Mouse (Mus musculus): ENCODE data around the gene Cgref1.
A peak's percentile ranks its signal among the peaks of the same experiment; 100 is the strongest.

Gene Cgref1

GRCm38 (mm10) chr5:30927945-30928529 is 17.4 kb downstream of the Cgref1 start:
- TF ChIP-seq GATA4 (IDR thresholded peaks at IDR 0.05; ENCODE audit: insufficient replicate concordance, low read length), result no peak

DNA sequence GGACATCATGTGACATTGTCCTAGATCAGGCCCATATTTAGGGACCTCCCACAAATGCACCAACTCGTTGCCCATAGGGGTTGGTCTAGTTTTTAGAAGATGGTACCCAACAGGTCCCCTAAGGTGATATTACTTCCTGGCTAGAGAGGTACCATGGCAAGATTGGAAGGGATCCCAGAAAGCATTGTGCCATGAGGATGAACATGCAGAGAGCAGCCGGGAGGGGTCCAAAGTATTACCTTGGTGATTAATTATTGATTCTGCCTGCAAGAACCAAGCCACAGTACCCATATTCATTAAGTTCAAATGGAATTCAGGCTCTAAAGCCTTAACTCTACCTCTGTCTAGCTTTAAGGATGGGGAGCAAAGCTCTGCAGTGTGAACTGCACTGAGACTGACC is 19.3 kb downstream of the Cgref1 start:
- no peak for TF ChIP-seq GATA4 (IDR thresholded peaks at IDR 0.05; ENCODE audit: insufficient replicate concordance, low read length)

DNA sequence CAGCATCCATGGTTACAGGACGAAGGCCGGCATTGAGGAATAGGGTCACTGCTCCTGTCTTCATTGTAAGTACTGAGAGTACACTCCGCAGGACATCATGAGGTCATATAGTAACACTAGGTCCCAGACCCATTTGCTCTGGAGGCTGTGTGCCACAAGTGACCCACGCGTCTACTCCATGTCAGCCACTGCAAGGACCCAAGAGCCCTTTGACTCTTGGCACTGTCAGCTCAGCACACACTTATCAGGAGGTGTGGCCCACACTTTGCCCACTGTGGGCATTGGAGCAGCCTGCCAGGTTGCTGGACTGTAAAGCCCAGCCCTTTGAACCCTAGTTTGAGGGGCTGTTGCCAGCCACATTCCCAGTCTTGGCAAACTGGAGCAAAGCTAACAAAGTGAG is 20.2 kb downstream of the Cgref1 start:
- TF ChIP-seq GATA4 (IDR thresholded peaks at IDR 0.05; ENCODE audit: insufficient replicate concordance, low read length), result peak; percentile 63; the same call in 1 of the 2 replicates

GRCm38 (mm10) chr5:30924614-30925013 is 20.8 kb downstream of the Cgref1 start:
- TF ChIP-seq GATA4 (IDR thresholded peaks at IDR 0.05; ENCODE audit: insufficient replicate concordance, low read length), result no peak

GRCm38 (mm10) chr5:30923119-30923518 is 22.3 kb downstream of the Cgref1 start:
- TF ChIP-seq GATA4 (IDR thresholded peaks at IDR 0.05; ENCODE audit: insufficient replicate concordance, low read length), result no peak

GRCm38 (mm10) chr5:30922581-30923041 is 22.8 kb downstream of the Cgref1 start:
- TF ChIP-seq GATA4 (IDR thresholded peaks at IDR 0.05; ENCODE audit: insufficient replicate concordance, low read length), result peak; percentile 40; the same call in 1 of the 2 replicates

DNA sequence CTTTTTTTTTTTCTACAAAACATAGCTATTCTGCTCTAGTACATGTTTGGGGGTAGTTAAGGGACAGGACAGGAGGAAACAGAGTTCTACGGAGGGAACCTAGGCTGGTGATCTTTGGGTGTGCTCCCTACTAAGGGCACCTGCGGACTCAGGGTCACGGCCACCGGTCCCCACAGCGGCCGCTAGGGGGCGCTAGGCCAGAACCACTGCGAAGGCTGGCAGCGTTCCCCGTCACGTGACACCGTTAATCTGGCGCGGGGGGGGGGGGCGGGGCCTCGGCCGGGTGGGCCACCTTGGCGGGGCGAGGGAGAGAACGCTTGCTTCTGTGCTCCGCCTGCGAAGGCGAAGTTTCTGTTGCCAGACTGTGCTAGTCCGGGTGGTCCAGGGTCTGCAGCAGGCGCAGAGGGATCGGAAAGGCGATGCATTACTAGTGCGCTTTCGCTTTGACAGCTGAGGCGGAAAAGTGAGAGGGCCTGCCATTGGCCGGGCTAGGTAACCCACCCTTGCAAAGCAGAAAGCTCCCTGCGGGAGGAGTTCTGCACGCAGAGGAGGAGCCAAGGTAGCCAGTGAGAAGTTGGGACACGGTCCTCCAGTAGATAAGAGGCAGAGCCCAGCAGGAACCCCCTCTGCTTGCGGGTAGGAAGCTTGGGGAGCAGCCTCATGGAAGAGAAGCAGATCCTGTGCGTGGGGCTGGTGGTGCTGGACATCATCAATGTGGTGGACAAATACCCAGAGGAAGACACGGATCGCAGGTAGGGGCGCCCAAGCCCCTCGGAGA is 23.9 kb downstream of the Cgref1 start, which contains the start of gene Khk:
Gene Khk, plus strand, starts transcription at position 176 of the 778 bp plus-strand sequence.
- peak; percentile 71; the same call in 1 of the 2 replicates for TF ChIP-seq GATA4 (IDR thresholded peaks at IDR 0.05; ENCODE audit: insufficient replicate concordance, low read length)

DNA sequence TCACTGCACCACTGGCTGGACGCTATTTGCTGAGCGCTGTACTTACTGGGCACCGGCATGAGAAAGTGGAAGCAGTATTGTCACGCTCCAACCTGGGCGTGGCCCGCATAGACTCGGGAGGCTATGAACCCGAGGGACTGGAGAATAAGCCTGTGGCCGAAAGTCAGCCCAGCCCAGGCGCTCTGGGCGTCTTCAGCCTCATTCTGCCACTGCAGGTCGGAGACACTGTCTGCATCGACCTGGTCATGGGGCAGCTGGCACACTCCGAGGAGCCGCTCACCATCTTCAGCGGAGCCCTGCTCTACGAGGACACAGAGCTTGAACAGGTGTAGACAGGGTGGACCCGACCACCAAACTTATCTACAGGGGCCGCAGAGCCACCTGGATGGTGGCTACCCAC is 24.8 kb downstream of the Cgref1 start:
- TF ChIP-seq GATA4 (IDR thresholded peaks at IDR 0.05; ENCODE audit: insufficient replicate concordance, low read length), result no peak

DNA sequence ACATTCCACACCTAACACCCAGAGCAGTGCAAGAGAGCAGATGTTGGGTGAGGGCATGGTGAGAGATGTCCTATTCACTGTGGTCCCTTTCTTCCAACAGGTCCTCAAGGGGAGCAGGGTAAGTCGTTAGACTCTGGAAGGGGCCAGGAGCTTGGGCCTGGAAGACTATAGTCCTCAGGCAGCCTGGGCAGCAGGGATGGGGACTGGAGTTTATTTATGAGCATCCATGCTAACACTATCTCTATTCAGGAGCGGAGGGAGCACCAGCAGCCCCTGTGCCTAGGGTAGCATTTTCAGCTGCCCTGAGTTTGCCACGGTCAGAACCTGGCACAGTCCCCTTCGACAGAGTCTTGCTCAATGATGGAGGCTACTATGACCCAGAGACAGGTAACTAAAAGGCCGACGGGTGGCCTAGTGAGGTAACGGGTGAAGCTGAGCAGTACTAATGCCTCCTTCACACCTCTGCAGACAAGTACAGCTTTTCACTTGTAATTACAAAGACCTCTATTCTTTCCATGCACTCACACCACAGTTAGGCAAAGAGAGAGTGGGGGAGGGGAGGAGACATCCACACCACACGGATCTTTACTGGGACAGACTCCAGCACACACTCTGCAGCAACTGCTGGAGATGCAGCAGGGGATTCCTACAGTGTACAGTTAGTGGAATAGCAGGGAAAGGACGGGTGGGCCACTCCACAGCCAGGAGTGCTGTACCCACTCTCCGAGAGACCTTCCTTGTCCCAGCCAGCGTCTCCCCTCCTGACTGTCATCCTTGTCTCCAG is 25.4 kb downstream of the Cgref1 start:
- TF ChIP-seq GATA4 (IDR thresholded peaks at IDR 0.05; ENCODE audit: insufficient replicate concordance, low read length), result no peak

DNA sequence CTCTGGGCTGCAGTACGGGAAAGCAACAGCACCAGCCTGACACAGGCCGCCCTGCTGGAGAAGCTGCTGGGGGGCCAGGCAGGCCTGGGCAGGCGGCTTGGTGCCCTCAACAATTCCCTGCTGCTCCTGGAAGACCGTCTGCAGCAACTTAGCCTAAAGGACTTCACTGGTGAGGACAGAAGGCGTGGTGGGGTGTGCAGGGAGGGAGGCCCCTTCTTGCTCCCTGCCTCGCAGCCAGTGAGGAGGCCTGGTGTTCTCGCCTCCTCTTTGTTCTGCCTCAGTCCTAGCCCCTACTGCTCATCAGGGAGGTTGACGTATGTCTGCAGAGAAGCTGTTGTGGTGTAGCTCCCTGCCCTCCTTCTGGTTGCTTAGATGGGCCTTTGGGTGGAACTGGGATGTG is 26.7 kb downstream of the Cgref1 start:
- TF ChIP-seq GATA4 (IDR thresholded peaks at IDR 0.05; ENCODE audit: insufficient replicate concordance, low read length), result no peak

DNA sequence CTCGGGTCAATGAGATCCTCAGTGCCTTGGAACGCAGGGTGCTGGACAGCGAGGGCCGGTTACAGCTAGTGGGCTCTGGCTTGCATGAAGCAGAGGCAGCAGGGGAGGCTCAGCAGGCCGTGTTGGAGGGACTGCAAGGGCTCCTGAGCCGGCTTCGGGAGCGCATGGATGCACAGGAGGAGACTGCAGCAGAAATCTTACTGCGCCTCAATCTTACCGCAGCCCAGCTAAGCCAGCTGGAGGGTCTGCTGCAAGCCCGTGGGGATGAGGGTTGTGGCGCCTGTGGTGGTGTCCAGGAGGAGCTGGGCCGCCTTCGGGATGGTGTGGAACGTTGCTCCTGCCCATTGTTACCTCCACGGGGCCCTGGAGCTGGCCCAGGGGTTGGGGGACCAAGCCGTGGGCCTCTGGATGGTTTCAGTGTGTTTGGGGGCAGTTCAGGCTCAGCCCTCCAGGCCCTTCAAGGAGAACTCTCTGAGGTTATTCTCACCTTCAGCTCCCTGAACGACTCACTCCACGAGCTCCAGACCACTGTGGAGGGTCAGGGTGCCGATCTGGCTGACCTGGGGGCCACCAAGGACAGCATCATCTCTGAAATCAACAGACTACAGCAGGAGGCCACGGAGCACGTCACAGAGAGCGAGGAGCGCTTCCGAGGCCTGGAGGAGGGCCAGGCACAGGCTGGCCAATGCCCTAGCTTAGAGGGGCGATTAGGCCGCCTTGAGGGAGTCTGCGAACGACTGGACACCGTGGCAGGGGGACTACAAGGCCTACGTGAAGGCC is 27.3 kb downstream of the Cgref1 start:
- TF ChIP-seq GATA4 (IDR thresholded peaks at IDR 0.05; ENCODE audit: insufficient replicate concordance, low read length), result no peak

DNA sequence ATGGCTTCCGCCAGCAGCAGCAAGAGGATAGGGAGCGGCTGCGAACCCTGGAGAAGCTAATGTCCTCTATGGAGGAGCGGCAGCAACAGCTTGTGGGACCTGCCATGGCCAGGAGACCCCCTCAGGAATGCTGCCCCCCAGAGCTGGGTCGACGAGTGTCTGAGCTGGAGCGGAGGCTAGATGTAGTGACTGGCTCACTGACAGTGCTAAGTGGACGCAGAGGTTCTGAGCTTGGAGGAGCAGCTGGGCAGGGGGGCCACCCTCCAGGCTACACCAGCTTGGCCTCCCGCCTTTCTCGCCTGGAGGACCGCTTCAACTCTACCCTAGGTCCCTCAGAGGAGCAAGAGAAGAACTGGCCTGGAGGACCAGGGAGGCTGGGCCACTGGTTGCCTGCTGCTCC is 28.0 kb downstream of the Cgref1 start:
- no peak for TF ChIP-seq GATA4 (IDR thresholded peaks at IDR 0.05; ENCODE audit: insufficient replicate concordance, low read length)

DNA sequence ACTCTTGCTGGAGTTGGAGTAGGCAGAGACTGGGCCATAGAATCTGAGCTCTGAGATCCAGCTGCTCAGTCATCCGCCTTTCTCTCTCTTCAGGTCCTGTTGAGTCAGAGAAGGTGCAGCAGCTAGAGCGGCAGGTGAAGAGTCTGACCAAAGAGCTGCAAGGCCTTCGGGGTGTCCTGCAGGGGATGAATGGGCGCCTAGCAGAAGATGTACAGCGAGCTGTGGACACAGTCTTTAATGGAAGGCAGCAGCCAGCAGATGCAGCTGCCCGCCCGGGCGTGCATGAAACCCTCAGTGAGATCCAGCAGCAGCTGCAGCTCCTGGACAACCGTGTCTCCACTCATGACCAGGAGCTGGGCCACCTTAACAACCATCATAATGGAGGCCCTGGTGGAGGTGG is 28.6 kb downstream of the Cgref1 start:
- TF ChIP-seq GATA4 (IDR thresholded peaks at IDR 0.05; ENCODE audit: insufficient replicate concordance, low read length), result no peak

DNA sequence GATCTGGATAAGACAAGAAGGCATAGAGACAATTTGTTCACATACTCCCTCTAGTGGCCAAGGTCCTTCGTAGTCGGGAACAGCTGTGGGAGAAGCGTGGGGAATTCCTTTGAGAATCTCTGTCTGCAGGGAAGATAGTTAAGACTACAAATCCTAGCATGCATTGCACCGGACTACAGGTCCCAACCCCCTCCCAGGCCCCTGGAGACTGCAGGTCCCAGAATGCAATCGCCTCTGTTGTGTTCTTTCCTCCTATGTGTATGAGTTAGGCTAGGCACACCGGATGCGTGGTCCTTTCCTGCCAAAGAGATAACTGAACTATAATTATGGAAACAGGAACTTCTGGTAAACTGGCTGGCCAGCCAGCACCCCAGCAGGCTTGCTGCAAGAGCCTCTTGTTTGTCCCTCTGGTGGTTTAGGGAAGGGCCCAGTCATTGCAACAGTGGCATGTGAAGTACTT is 29.4 kb downstream of the Cgref1 start:
- peak; percentile 94 for TF ChIP-seq GATA4 (IDR thresholded peaks at IDR 0.05; ENCODE audit: insufficient replicate concordance, low read length)

DNA sequence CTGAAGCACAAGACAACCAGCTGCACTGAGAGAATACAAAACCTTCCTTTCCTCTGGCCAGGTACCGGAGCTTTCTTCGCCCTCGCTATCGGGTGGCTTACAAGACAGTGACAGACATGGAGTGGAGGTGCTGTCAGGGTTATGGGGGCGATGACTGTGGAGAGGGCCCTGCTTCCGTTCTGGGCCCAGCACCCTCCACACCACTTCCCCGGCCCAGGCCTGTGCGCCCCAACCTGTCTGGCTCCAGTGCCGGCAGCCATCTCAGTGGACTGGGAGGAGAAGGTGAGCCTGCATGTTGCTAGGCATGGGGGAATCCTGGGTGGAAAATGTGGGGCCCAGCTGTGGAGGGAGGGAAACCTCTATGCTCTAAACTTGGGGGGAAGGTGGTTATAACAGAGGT is 29.9 kb downstream of the Cgref1 start:
- no peak for TF ChIP-seq GATA4 (IDR thresholded peaks at IDR 0.05; ENCODE audit: insufficient replicate concordance, low read length)

Data from liver, adult (tissue).